Mouse (Mus musculus) ovary, adult 18-20 months (tissue): ENCODE data around the gene Gpnmb.

Experiments used
- DNase-seq: peaks from one replicate; pipeline ENCODE4 v3.0.0; 2022; ENCODE audit warnings: low spot score, mixed read lengths

The Gpnmb gene

GRCm38 (mm10) chr6:49031230-49031629 is 5.1 kb upstream of the Gpnmb start:
- no peak for DNase-seq

- DNase-seq: no peak
These were observed 3.6 kb upstream of the Gpnmb start for GRCm38 (mm10) chr6:49032783-49033182.

GRCm38 (mm10) chr6:49037268-49037662 is 919 bp downstream of the Gpnmb start:
- DNase-seq: no peak

GRCm38 (mm10) chr6:49039470-49040180 is 3.3 kb downstream of the Gpnmb start:
- DNase-seq: no peak

GRCm38 (mm10) chr6:49046502-49046901 is 10.2 kb downstream of the Gpnmb start:
- no peak for DNase-seq

- no peak for DNase-seq
These were observed 10.6 kb downstream of the Gpnmb start for GRCm38 (mm10) chr6:49046976-49047375.

- no peak for DNase-seq
These were observed 11.5 kb downstream of the Gpnmb start for GRCm38 (mm10) chr6:49047848-49048247.

GRCm38 (mm10) chr6:49048395-49048794 is 12.0 kb downstream of the Gpnmb start:
- no peak for DNase-seq

- no peak for DNase-seq
These were observed 14.5 kb downstream of the Gpnmb start for GRCm38 (mm10) chr6:49050677-49051410.

GRCm38 (mm10) chr6:49052191-49052590 is 15.8 kb downstream of the Gpnmb start:
- DNase-seq: no peak

GRCm38 (mm10) chr6:49055256-49055733 is 18.9 kb downstream of the Gpnmb start:
- no peak for DNase-seq

- no peak for DNase-seq
These were observed 19.7 kb downstream of the Gpnmb start for GRCm38 (mm10) chr6:49056009-49056408.

- DNase-seq: no peak
These were observed 21.0 kb downstream of the Gpnmb start for GRCm38 (mm10) chr6:49057053-49058021.

GRCm38 (mm10) chr6:49068361-49068760 is 32.0 kb downstream of the Gpnmb start:
- no peak for DNase-seq

GRCm38 (mm10) chr6:49073304-49074116 is 37.2 kb downstream of the Gpnmb start, which contains the start of gene Malsu1:
TSS of gene Malsu1 (plus strand) at chr6:49073795.
- peak; percentile 90 for DNase-seq

- no peak for DNase-seq
These were observed 37.8 kb downstream of the Gpnmb start for GRCm38 (mm10) chr6:49074117-49074490.

GRCm38 (mm10) chr6:49077894-49078293 is 41.5 kb downstream of the Gpnmb start:
- DNase-seq: no peak

- DNase-seq: no peak
These were observed 43.0 kb downstream of the Gpnmb start for GRCm38 (mm10) chr6:49079313-49079712.

- no peak for DNase-seq
These were observed 46.7 kb downstream of the Gpnmb start for GRCm38 (mm10) chr6:49083008-49083407.

- no peak for DNase-seq
These were observed 58.6 kb downstream of the Gpnmb start for GRCm38 (mm10) chr6:49094968-49095367.

GRCm38 (mm10) chr6:49096421-49096820 is 60.1 kb downstream of the Gpnmb start:
- DNase-seq: peak; percentile 48
